Mouse (Mus musculus) midbrain, embryonic 13.5 days (tissue): ENCODE measurements around the gene Fhl3. TPM values are rescaled to one million over a fixed set of nuclear protein-coding genes. Genes with fewer than 3 reads are reported as not detected.
A peak's percentile ranks its signal among the peaks of the same experiment; 100 is the strongest.

Experiments
- ATAC-seq: fragments of 200-750 bp; cut with Nextera tagmentation; 2 replicates; pipeline ENCODE4 v1.8.0; 2017; ENCODE audit warnings: mild to moderate bottlenecking, moderate TSS enrichment, moderate library complexity
- H3K27ac ChIP-seq: fragments of 300-500 bp; sonication (generic); 2 replicates; pipeline ENCODE4 v1.5.1; 2015; ENCODE audit warnings: inconsistent platforms, mild to moderate bottlenecking, moderate library complexity
- H3K27me3 ChIP-seq: fragments of 300-500 bp; sonication (generic); 2 replicates; pipeline ENCODE4 v1.6.1; 2015; ENCODE audit warnings: mild to moderate bottlenecking, inconsistent platforms
- H3K36me3 ChIP-seq: fragments of 300-500 bp; sonication (generic); 2 replicates; pipeline ENCODE4 v1.6.1; 2015; ENCODE audit warnings: mild to moderate bottlenecking, inconsistent platforms
- H3K4me1 ChIP-seq: fragments of 300-500 bp; sonication (generic); replicated peaks from 2 replicates; pipeline ENCODE4 v1.6.1; 2015; ENCODE audit warnings: inconsistent platforms
- H3K4me2 ChIP-seq: fragments of 300-500 bp; sonication (generic); replicated peaks from 2 replicates; pipeline ENCODE4 v1.6.1; 2015; ENCODE audit warnings: moderate library complexity, mild to moderate bottlenecking, inconsistent platforms
- H3K4me3 ChIP-seq: fragments of 300-500 bp; sonication (generic); replicated peaks from 2 replicates; pipeline ENCODE4 v1.5.1; 2015; ENCODE audit warnings: mild to moderate bottlenecking, inconsistent platforms
- H3K9ac ChIP-seq: fragments of 300-500 bp; sonication (generic); replicated peaks from 2 replicates; pipeline ENCODE4 v1.6.1; 2015; ENCODE audit warnings: mild to moderate bottlenecking, inconsistent platforms
- H3K9me3 ChIP-seq: fragments of 300-500 bp; sonication (generic); 2 replicates; pipeline ENCODE4 v1.6.1; 2016; ENCODE audit warnings: mild to moderate bottlenecking, inconsistent platforms
- WGBS: fragments of 180-500 bp; shearing (Covaris S2); methylation state at CpG from one replicate; pipeline ENCODE4 v1.1.7; 2015; 5-methylcytosine and 5-hydroxymethylcytosine counted together
- polyA plus RNA-seq: library from polyadenylated mRNA; unstranded; fragments of >200 nt; fragmentation: Nextera tagmentation; extraction: Ambion mirVana; gene quantifications from 2 replicates; pipeline ENCODE4 v1.2.1, GENCODE M21; 2015

The Fhl3 gene
- polyA plus RNA-seq, 1 experiment from 2014 or later, result 2.8 TPM

- no peaks in the 10 kb centered on the region for H3K27me3 ChIP-seq
- ATAC-seq, result no peak
- H3K9me3 ChIP-seq, result no peaks in the 10 kb centered on the region
- 93% methylated on average over 8 of the region's 8 CpGs for WGBS
- no peak overlapping the region for H3K4me2 ChIP-seq
- H3K36me3 ChIP-seq, result peaks cover 62% of the 10 kb centered on the region
- H3K9ac ChIP-seq, result no peak overlapping the region
- H3K27ac ChIP-seq, result no peak overlapping the region
- no peak overlapping the region for H3K4me3 ChIP-seq
- H3K4me1 ChIP-seq, result no peaks in the 10 kb centered on the region
These were observed 15.0 kb upstream of the Fhl3 start for GRCm38 (mm10) chr4:124685453-124685852.

GRCm38 (mm10) chr4:124685897-124686402 is 14.6 kb upstream of the Fhl3 start:
- WGBS, result 90% methylated on average over 8 of the region's 8 CpGs
- ATAC-seq, result no peak
- H3K9ac ChIP-seq, result no peak overlapping the region
- no peaks in the 10 kb centered on the region for H3K27me3 ChIP-seq
- H3K9me3 ChIP-seq, result no peaks in the 10 kb centered on the region
- no peak overlapping the region for H3K4me3 ChIP-seq
- H3K4me1 ChIP-seq, result peaks cover 4% of the 10 kb centered on the region
- H3K27ac ChIP-seq, result no peak overlapping the region
- no peak overlapping the region for H3K4me2 ChIP-seq
- H3K36me3 ChIP-seq, result peaks cover 57% of the 10 kb centered on the region

GRCm38 (mm10) chr4:124691455-124691854 is 9.0 kb upstream of the Fhl3 start:
- Histone ChIP-seq H3K4me2 (no peak overlapping the region), H3K36me3 (peaks cover 8% of the 10 kb centered on the region), H3K9me3 (no peaks in the 10 kb centered on the region), H3K4me1 (peaks cover 27% of the 10 kb centered on the region), H3K4me3 (no peak overlapping the region), H3K27ac (no peak overlapping the region), H3K9ac (no peak overlapping the region), H3K27me3 (peaks cover 16% of the 10 kb centered on the region)
- no peak for ATAC-seq
- WGBS, result 86% methylated on average over 8 of the region's 8 CpGs

DNA sequence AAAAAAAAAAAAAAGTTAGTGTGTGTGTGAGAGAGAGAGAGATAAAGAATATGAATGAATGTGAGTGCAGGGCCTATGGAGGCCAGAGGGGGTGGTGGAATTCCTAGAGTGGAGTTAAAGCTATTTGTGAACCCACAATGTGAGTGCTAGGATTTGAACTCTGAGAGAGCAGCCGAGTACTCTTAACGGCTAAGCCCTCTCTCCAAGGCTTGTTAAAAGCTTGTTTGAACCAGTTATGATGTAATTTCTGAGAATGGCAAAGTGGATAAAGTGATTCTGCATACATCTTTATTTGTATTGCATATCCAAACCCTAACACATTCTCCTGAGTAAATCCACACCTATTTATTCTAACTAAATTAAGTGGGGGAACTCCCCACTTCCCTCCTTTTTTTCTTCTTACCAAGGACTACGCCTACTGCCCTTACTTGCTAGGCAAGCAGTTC is 8.1 kb upstream of the Fhl3 start:
- Histone ChIP-seq H3K4me1 (peaks cover 27% of the 10 kb centered on the region), H3K9ac (peak overlapping the region; percentile 86), H3K27me3 (peaks cover 20% of the 10 kb centered on the region), H3K36me3 (peaks cover 7% of the 10 kb centered on the region), H3K27ac (no peak overlapping the region), H3K4me2 (peak overlapping the region; percentile 71), H3K4me3 (peak overlapping the region; percentile 81), H3K9me3 (no peaks in the 10 kb centered on the region)
- 70% methylated on average over 3 of the region's 3 CpGs for WGBS
- no peak for ATAC-seq

GRCm38 (mm10) chr4:124693135-124693894 is 7.2 kb upstream of the Fhl3 start, which contains the start of gene Utp11:
Gene Utp11, minus strand, starts transcription at chr4:124693600.
- WGBS, result 1% methylated on average over 43 of the region's 43 CpGs
- H3K27me3 ChIP-seq, result peaks cover 22% of the 10 kb centered on the region
- H3K27ac ChIP-seq, result 0 out of 2 replicates have a peak within 1 kb of the TSS, but pooled peaks have one; percentile 54
- peak within 1 kb of the TSS; percentile 81 for H3K4me3 ChIP-seq
- no peaks in the 10 kb centered on the region for H3K9me3 ChIP-seq
- ATAC-seq, result peak; percentile 98
- no peaks in the 10 kb centered on the region for H3K36me3 ChIP-seq
- peaks cover 27% of the 10 kb centered on the region for H3K4me1 ChIP-seq
- H3K4me2 ChIP-seq, result peak within 1 kb of the TSS; percentile 71
- peak within 1 kb of the TSS; percentile 86 for H3K9ac ChIP-seq

GRCm38 (mm10) chr4:124694572-124694971 is 5.9 kb upstream of the Fhl3 start:
- Histone ChIP-seq H3K4me1 (peaks cover 28% of the 10 kb centered on the region), H3K27me3 (peaks cover 28% of the 10 kb centered on the region), H3K27ac (no peak overlapping the region), H3K4me3 (no peak overlapping the region), H3K9me3 (no peaks in the 10 kb centered on the region), H3K9ac (no peak overlapping the region), H3K4me2 (no peak overlapping the region), H3K36me3 (no peaks in the 10 kb centered on the region)
- WGBS, result 80% methylated on average over 2 of the region's 2 CpGs
- ATAC-seq, result no peak

DNA sequence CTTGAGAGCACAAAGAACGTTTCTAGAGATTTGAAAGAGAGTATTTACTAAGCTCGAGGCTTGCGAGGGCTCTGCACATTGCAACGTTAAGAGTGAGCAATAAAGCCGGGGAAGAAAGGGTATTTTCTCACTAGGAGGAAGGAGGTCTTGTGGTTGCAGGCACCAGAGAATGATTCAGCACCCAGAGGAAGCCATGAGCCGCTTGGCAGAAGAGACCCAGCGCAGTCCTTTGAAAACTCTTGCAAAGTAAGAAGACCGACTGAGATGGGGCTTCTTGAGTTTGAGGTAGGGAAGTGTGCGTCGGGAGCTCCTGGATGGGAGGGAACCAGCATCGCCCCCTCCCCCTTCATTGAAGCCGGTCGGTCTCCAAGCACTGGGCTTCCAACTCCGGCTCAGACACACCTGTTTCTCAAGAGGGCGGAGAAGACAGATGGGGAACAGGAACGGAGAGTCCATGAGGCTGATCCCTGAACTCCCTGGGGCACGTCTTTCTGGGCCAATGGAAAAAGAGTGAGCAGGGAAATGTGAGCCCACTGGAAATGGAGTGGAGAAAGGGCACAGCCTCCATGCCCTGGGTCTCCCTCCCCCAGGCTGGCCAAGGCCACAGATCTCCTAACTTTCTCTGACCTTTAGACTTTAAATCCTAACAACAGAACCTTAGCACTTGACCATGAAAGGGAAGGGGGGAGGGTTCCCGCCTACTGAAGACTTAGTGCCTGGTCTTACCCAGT is 4.5 kb upstream of the Fhl3 start:
- 18% methylated on average over 18 of the region's 18 CpGs for WGBS

DNA sequence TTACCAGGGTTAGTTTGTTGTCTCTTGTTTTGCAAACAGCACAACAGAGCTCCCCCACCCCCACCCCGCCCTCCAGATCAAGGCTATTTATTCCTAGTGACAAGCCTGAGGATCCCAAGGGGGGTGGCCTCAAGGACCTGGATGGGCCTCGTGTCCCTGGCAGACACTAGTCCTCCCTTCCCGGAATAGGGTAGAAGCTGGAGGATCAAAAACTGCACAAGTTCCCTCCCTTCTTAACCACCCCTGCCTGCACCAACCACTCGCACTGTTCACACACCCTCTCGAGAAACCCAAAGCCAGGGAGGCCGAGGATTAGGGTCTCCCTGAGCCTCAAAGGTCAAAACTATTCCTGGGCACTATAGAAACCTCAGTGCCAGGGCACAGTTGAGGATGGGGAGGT is 710 bp upstream of the Fhl3 start:
- peaks cover 28% of the 10 kb centered on the region for H3K27me3 ChIP-seq
- peaks cover 39% of the 10 kb centered on the region for H3K4me1 ChIP-seq
- H3K4me3 ChIP-seq, result no peak overlapping the region
- no peaks in the 10 kb centered on the region for H3K36me3 ChIP-seq
- 0 out of 2 replicates have a peak, but pooled peaks have one; percentile 7 for ATAC-seq
- H3K27ac ChIP-seq, result no peak overlapping the region
- H3K4me2 ChIP-seq, result peak overlapping the region; percentile 97
- 7% methylated on average over 6 of the region's 6 CpGs for WGBS
- H3K9me3 ChIP-seq, result no peaks in the 10 kb centered on the region
- H3K9ac ChIP-seq, result no peak overlapping the region

More for the DNA sequence above, 4.5 kb upstream of the Fhl3 start:
- Histone ChIP-seq H3K9me3 (no peaks in the 10 kb centered on the region), H3K4me1 (peaks cover 38% of the 10 kb centered on the region), H3K27ac (no peak overlapping the region), H3K36me3 (no peaks in the 10 kb centered on the region), H3K27me3 (peaks cover 28% of the 10 kb centered on the region), H3K9ac (no peak overlapping the region), H3K4me3 (no peak overlapping the region), H3K4me2 (no peak overlapping the region)
- ATAC-seq, result no peak

- Histone ChIP-seq H3K36me3 (no peaks in the 10 kb centered on the region), H3K4me1 (peaks cover 44% of the 10 kb centered on the region), H3K27ac (no peak overlapping the region), H3K27me3 (peaks cover 14% of the 10 kb centered on the region), H3K9ac (peak overlapping the region; percentile 71), H3K4me3 (peak overlapping the region; percentile 54), H3K4me2 (peak overlapping the region; percentile 97), H3K9me3 (no peaks in the 10 kb centered on the region)
- 3% methylated on average over 22 of the region's 22 CpGs for WGBS
- 0 out of 2 replicates have a peak, but pooled peaks have one; percentile 19 for ATAC-seq
These were observed 748 bp downstream of the Fhl3 start for GRCm38 (mm10) chr4:124701052-124701845.

DNA sequence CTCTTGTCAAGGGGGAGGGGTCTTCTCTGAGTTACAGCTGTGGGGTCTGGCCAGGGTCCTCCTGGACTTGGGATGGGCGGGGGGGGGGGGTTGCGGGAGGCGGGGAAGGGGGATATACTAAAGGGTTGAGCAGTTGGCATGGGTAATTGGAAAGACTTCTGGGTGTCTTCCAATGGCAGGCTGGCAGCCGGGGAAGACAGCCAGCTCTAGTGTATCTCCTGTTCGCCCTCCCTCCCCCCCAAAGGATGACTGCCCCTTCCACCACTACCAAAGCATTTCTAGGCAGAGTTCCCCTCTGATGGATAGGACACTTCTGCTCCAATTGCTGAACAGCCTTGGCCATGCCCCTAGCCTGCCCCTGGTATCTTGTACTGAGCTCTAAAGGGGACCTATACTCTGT is 1.4 kb downstream of the Fhl3 start:
- 35% methylated on average over 3 of the region's 5 CpGs for WGBS
- peaks cover 44% of the 10 kb centered on the region for H3K4me1 ChIP-seq
- H3K9ac ChIP-seq, result no peak overlapping the region
- no peak overlapping the region for H3K4me3 ChIP-seq
- peak overlapping the region; percentile 97 for H3K4me2 ChIP-seq
- no peak for ATAC-seq
- no peaks in the 10 kb centered on the region for H3K9me3 ChIP-seq
- no peaks in the 10 kb centered on the region for H3K36me3 ChIP-seq
- H3K27ac ChIP-seq, result no peak overlapping the region
- H3K27me3 ChIP-seq, result peaks cover 10% of the 10 kb centered on the region

GRCm38 (mm10) chr4:124703406-124703805 is 2.9 kb downstream of the Fhl3 start:
- H3K4me1 ChIP-seq, result peaks cover 45% of the 10 kb centered on the region
- H3K27me3 ChIP-seq, result peaks cover 13% of the 10 kb centered on the region
- H3K27ac ChIP-seq, result peak overlapping the region; percentile 19; the same call in 1 of the 2 replicates
- H3K9me3 ChIP-seq, result no peaks in the 10 kb centered on the region
- 43% methylated on average over 2 of the region's 2 CpGs for WGBS
- H3K36me3 ChIP-seq, result no peaks in the 10 kb centered on the region
- H3K4me3 ChIP-seq, result no peak overlapping the region
- no peak overlapping the region for H3K4me2 ChIP-seq
- H3K9ac ChIP-seq, result no peak overlapping the region
- ATAC-seq, result no peak
